Mouse (Mus musculus): ENCODE measurements around the gene Gm15517. TPM values are rescaled to one million over a fixed set of nuclear protein-coding genes. Genes with fewer than 3 reads are reported as not detected.
A peak's percentile ranks its signal among the peaks of the same experiment; 100 is the strongest.

Gm15517 gene
- total and polyA plus RNA-seq, 3 experiments, result not detected

- H3K79me2 ChIP-seq (replicated peaks; ENCODE audit: control insufficient read depth, extremely low read depth, insufficient read depth, poor library complexity, severe bottlenecking), result no peaks in the 10 kb centered on the region
- no peak for DNase-seq (ENCODE audit: extremely low read depth)
- no peaks in the 10 kb centered on the region for H3K9me3 ChIP-seq (replicated peaks; ENCODE audit: low read length)
- H3K9ac ChIP-seq (ENCODE audit: insufficient read depth, low read depth), result no peak overlapping the region
- H3K27me3 ChIP-seq (replicated peaks), result peaks cover 18% of the 10 kb centered on the region
- no peak overlapping the region for H3K4me3 ChIP-seq (replicated peaks in 1 of 3; ENCODE audit: low read depth in 2 of 3, low read length in 2 of 3, poor library complexity in 1 of 3)
- dilution Hi-C loops (cut with MboI; ENCODE audit: extremely low pct_ligation_motif_present, extremely low pct_unique_long_range_greater_than_20kb, low sequenced_read_pairs), result no loop called here
- H3K36me3 ChIP-seq (replicated peaks in 1 of 2; ENCODE audit: control insufficient read depth in 1 of 2, insufficient read depth in 1 of 2, low read length in 1 of 2), result no peaks in the 10 kb centered on the region
- H3K4me1 ChIP-seq (ENCODE audit: control insufficient read depth in 1 of 2, insufficient read depth in 2 of 2), result peaks cover 0 to 9% of the 10 kb centered on the region in 2 experiments; a peak in 2 of 4 replicates
- H3K4me2 ChIP-seq (ENCODE audit: insufficient read depth, low read depth, poor library complexity, severe bottlenecking), result no peak overlapping the region
- TF ChIP-seq CHD1 (IDR thresholded peaks at IDR 0.05; ENCODE audit: low read depth, low read length) (no peak), JUND (conservative IDR thresholded peaks at IDR 0.05; ENCODE audit: low read depth, low read length) (no peak), MEF2A (IDR thresholded peaks at IDR 0.05; ENCODE audit: borderline replicate concordance, low read depth, low read length) (no peak), TCF12 (IDR thresholded peaks at IDR 0.05; ENCODE audit: low read depth, low read length) (no peak), MXI1 (IDR thresholded peaks at IDR 0.05; ENCODE audit: low read depth, low read length) (no peak), MAX (IDR thresholded peaks at IDR 0.05; ENCODE audit: low read length) (no peak), IRF4 (IDR thresholded peaks at IDR 0.05; ENCODE audit: low read depth, low read length) (no peak), BHLHE40 (IDR thresholded peaks at IDR 0.05; ENCODE audit: low read depth, low read length) (no peak), NRF1 (IDR thresholded peaks at IDR 0.05; ENCODE audit: low read depth, low read length) (no peak), ELF1 (IDR thresholded peaks at IDR 0.05; ENCODE audit: low read depth, low read length) (no peak), KAT2A (IDR thresholded peaks at IDR 0.05; ENCODE audit: insufficient replicate concordance, low read length) (no peak), E2F4 (IDR thresholded peaks at IDR 0.05; ENCODE audit: insufficient replicate concordance, low read depth, low read length) (no peak), SMC3 (IDR thresholded peaks at IDR 0.05; ENCODE audit: low read depth, low read length) (no peak), RCOR1 (conservative IDR thresholded peaks at IDR 0.05; ENCODE audit: low read depth, low read length) (no peak), JUN (IDR thresholded peaks at IDR 0.05; ENCODE audit: insufficient read depth, low read depth, low read length) (no peak), MYC (IDR thresholded peaks at IDR 0.05; ENCODE audit: low read depth, low read length) (no peak), ETS1 (conservative IDR thresholded peaks at IDR 0.05; ENCODE audit: low read depth, low read length) (no peak), NELFE (IDR thresholded peaks at IDR 0.05; ENCODE audit: low read depth, low read length) (no peak)
- no peak overlapping the region for H3K27ac ChIP-seq (ENCODE audit: insufficient read depth, low read depth)
- in situ Hi-C loops (cut with MboI; ENCODE audit: low pct_ligation_motif_present, low pct_unique_long_range_greater_than_20kb, low sequenced_read_pairs), result loop anchor here (5.0 to 10.0 kb wide), 3 partner anchors 87 to 384 kb away; partner anchors contain the start of genes Emc10 and Fam71e1
Observed at GRCm38 (mm10) chr7:44260410-44260809, 837 bp upstream of the Gm15517 start.

- peaks cover 33% of the 10 kb centered on the region for H3K27me3 ChIP-seq (replicated peaks)
- in situ Hi-C loops (cut with MboI; ENCODE audit: low pct_ligation_motif_present, low pct_unique_long_range_greater_than_20kb, low sequenced_read_pairs) (loop anchor here (5.0 to 10.0 kb wide), 3 partner anchors 84 to 382 kb away; partner anchors contain the start of genes Emc10 and Fam71e1), dilution Hi-C loops (cut with MboI; ENCODE audit: extremely low pct_ligation_motif_present, extremely low pct_unique_long_range_greater_than_20kb, low sequenced_read_pairs) (no loop called here)
- no peaks in the 10 kb centered on the region for H3K36me3 ChIP-seq (replicated peaks in 1 of 2; ENCODE audit: control insufficient read depth in 1 of 2, insufficient read depth in 1 of 2, low read length in 1 of 2)
- H3K27ac ChIP-seq (ENCODE audit: insufficient read depth, low read depth), result no peak overlapping the region
- H3K9me3 ChIP-seq (replicated peaks; ENCODE audit: low read length), result no peaks in the 10 kb centered on the region
- H3K4me3 ChIP-seq (replicated peaks in 1 of 3; ENCODE audit: low read depth in 2 of 3, low read length in 2 of 3, poor library complexity in 1 of 3), result no peak overlapping the region
- peaks cover 0 to 5% of the 10 kb centered on the region in 2 experiments; a peak in 2 of 4 replicates for H3K4me1 ChIP-seq (ENCODE audit: control insufficient read depth in 1 of 2, insufficient read depth in 2 of 2)
- no peak overlapping the region for H3K9ac ChIP-seq (ENCODE audit: insufficient read depth, low read depth)
- DNase-seq (ENCODE audit: extremely low read depth), result peak; percentile 92
- no peaks in the 10 kb centered on the region for H3K79me2 ChIP-seq (replicated peaks; ENCODE audit: control insufficient read depth, extremely low read depth, insufficient read depth, poor library complexity, severe bottlenecking)
- peak overlapping the region; percentile 33 for H3K4me2 ChIP-seq (ENCODE audit: insufficient read depth, low read depth, poor library complexity, severe bottlenecking)
- TF ChIP-seq MAX (IDR thresholded peaks at IDR 0.05; ENCODE audit: low read length) (peak; percentile 32; the same call in 1 of the 2 replicates), ETS1 (conservative IDR thresholded peaks at IDR 0.05; ENCODE audit: low read depth, low read length) (no peak), BHLHE40 (IDR thresholded peaks at IDR 0.05; ENCODE audit: low read depth, low read length) (0 out of 2 replicates have a peak, but pooled peaks have one; percentile 27), TCF12 (IDR thresholded peaks at IDR 0.05; ENCODE audit: low read depth, low read length) (0 out of 2 replicates have a peak, but pooled peaks have one; percentile 36), E2F4 (IDR thresholded peaks at IDR 0.05; ENCODE audit: insufficient replicate concordance, low read depth, low read length) (peak; percentile 38; the same call in 1 of the 2 replicates), CHD2 (IDR thresholded peaks at IDR 0.05; ENCODE audit: low read length) (no peak), RAD21 (IDR thresholded peaks at IDR 0.05; ENCODE audit: low read depth, low read length) (peak; percentile 95), EP300 (IDR thresholded peaks at IDR 0.05; ENCODE audit: low read length) (0 out of 2 replicates have a peak, but pooled peaks have one; percentile 2), TBP (conservative IDR thresholded peaks at IDR 0.05; ENCODE audit: low read depth, low read length) (no peak), IRF4 (IDR thresholded peaks at IDR 0.05; ENCODE audit: low read depth, low read length) (peak; percentile 30; the same call in 1 of the 2 replicates), MAFK (IDR thresholded peaks at IDR 0.05; ENCODE audit: insufficient replicate concordance, low read length) (no peak), ZNF384 (IDR thresholded peaks at IDR 0.05; ENCODE audit: low read depth, low read length) (peak; percentile 80), ELF1 (IDR thresholded peaks at IDR 0.05; ENCODE audit: low read depth, low read length) (peak; percentile 44; the same call in 1 of the 2 replicates), CTCF (conservative IDR thresholded peaks at IDR 0.05 in 1 of 2, IDR thresholded peaks at IDR 0.05 in 1 of 2; ENCODE audit: low read depth in 2 of 2, low read length in 2 of 2) (peak; percentile 88 to 99), HCFC1 (IDR thresholded peaks at IDR 0.05; ENCODE audit: low read depth, low read length) (peak; percentile 21; the same call in 1 of the 2 replicates), SIN3A (IDR thresholded peaks at IDR 0.05; ENCODE audit: low read length) (peak; percentile 50; the same call in 1 of the 2 replicates), KAT2A (IDR thresholded peaks at IDR 0.05; ENCODE audit: insufficient replicate concordance, low read length) (no peak), MEF2A (IDR thresholded peaks at IDR 0.05; ENCODE audit: borderline replicate concordance, low read depth, low read length) (peak; percentile 72; the same call in 1 of the 2 replicates), MYC (IDR thresholded peaks at IDR 0.05; ENCODE audit: low read depth, low read length) (peak; percentile 65; the same call in 1 of the 2 replicates)
Observed at GRCm38 (mm10) chr7:44262791-44263643, 1.8 kb downstream of the Gm15517 start.

All from CH12.LX (cell line).